Mouse (Mus musculus) MEL (cell line): ENCODE results near the gene 1600014C10Rik.

Experiments used
- BHLHE40 ChIP-seq: IDR thresholded peaks from 2 replicates; pipeline ENCODE4 v1.6.1; 2012; ENCODE audit warnings: low read depth, mild to moderate bottlenecking, inconsistent platforms, low read length, improper control_type of control experiment, borderline replicate concordance
- CHD2 ChIP-seq: IDR thresholded peaks from 2 replicates; pipeline ENCODE4 v1.6.1; 2011; ENCODE audit warnings: low read length, improper control_type of control experiment
- CTCF ChIP-seq, 3 experiments: IDR thresholded peaks in 2 of 3; conservative IDR thresholded peaks in 1 of 3; 2 replicates each; pipeline ENCODE4 v1.5.1; 2011 to 2012; ENCODE audit warnings: low read length in 3 of 3, low read depth in 2 of 3, mild to moderate bottlenecking in 2 of 3, improper control_type of control experiment in 1 of 3, inconsistent platforms in 1 of 3, mixed read lengths in 1 of 3, moderate library complexity in 1 of 3; ENCODE audit not compliant: control insufficient read depth in 1 of 3, insufficient read depth in 1 of 3, poor library complexity in 1 of 3, severe bottlenecking in 1 of 3
- GATA1 ChIP-seq: IDR thresholded peaks from 2 replicates; pipeline ENCODE4 v1.6.1; 2011; ENCODE audit warnings: low read depth, low read length, improper control_type of control experiment
- POLR2A ChIP-seq, 2 experiments: IDR thresholded peaks; 2 replicates each; pipeline ENCODE4 v1.6.1; 2011 to 2012; ENCODE audit warnings: low read length in 2 of 2, mild to moderate bottlenecking in 2 of 2, control low read depth in 1 of 2, improper control_type of control experiment in 1 of 2, low read depth in 1 of 2, moderate library complexity in 1 of 2; ENCODE audit not compliant: control insufficient read depth in 1 of 2, insufficient read depth in 1 of 2, poor library complexity in 1 of 2
- USF2 ChIP-seq, 2 experiments: IDR thresholded peaks; 2 replicates each; pipeline ENCODE4 v1.6.1; 2011 to 2012; ENCODE audit warnings: improper control_type of control experiment in 2 of 2, low read length in 2 of 2, borderline replicate concordance in 1 of 2, inconsistent platforms in 1 of 2, low read depth in 1 of 2, mild to moderate bottlenecking in 1 of 2; ENCODE audit not compliant: insufficient read depth in 1 of 2
- ZC3H11A ChIP-seq: IDR thresholded peaks from 2 replicates; pipeline ENCODE4 v1.6.1; 2012; ENCODE audit warnings: low read depth, mild to moderate bottlenecking, inconsistent platforms, low read length, improper control_type of control experiment

DNA sequence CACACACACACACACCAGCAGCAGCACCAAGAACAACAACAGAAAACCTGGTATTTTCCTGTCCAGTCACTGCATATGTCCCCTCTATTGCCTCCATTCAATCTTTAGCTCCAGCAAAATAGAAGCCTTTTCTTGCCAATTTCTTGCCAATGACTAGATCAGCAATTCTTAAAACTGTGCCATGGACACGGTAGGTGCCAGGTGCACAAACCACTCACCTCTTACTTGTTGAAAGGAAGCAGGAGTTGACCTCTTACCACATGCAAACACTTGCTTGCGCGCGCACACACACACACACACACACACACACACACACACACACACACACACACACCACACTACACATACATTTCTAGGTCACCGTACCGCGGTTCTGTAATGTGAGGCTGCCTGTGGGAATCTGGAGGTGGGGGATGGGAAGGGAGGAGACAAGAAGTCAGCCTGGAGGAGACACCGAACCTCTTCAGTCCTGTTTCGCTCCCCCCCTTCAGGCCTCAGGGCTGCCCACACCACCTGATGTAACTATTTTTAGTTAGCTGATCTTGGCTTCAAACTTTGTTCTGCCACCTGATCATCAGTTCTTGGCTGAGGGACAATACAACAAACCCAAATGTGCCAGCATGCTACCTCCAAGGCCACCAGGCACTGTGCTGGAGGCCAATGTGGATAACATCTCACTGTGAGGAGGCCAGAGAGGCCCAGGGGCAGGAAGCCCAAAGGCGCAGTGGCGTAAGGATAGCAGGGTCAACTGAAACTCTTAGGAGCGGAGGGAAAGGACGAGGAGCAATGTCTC lies 41.8 kb downstream of the 1600014C10Rik start:
- TF ChIP-seq POLR2A (IDR thresholded peaks at IDR 0.05; ENCODE audit: control insufficient read depth in 1 of 2, insufficient read depth in 1 of 2, low read depth in 1 of 2, low read length in 2 of 2, poor library complexity in 1 of 2) = no peak
- no peak for TF ChIP-seq USF2 (IDR thresholded peaks at IDR 0.05; ENCODE audit: borderline replicate concordance in 1 of 2, insufficient read depth in 1 of 2, low read depth in 1 of 2, low read length in 2 of 2)
- no peak for TF ChIP-seq CHD2
- no peak for TF ChIP-seq GATA1
- TF ChIP-seq CTCF (IDR thresholded peaks at IDR 0.05 in 2 of 3, conservative IDR thresholded peaks at IDR 0.05 in 1 of 3; ENCODE audit: control insufficient read depth in 1 of 3, insufficient read depth in 1 of 3, low read depth in 2 of 3, low read length in 3 of 3, poor library complexity in 1 of 3, severe bottlenecking in 1 of 3) = no peak
- no peak for TF ChIP-seq ZC3H11A
- no peak for TF ChIP-seq BHLHE40
